Mouse (Mus musculus) urinary bladder, adult 18-20 months (tissue): ENCODE results near the gene Supt7l.

Source experiments
- DNase-seq, 2 experiments: peaks; one replicate each; pipeline ENCODE4 v3.0.0; 2022; ENCODE audit warnings: low spot score in 2 of 2, mixed read lengths in 2 of 2

The Supt7l gene

DNA sequence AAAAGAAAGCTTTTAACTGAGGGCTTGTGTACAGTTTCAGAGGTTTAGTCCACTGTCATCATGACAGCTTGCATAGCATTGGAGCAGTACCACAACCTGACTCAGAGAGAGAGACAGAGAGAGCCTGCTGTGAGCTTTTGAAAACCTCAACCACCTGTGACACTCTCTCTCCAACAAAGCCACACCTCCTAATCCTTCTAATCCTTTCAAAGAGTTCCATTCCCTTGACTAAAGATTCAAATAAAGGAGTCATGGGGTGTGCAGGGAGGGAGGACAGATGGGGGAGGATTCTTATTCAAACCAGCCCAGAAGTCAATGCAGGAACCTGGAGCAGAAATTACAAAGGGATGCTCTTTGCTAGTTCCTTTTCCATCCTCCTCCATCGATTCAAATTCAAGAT is 35.6 kb downstream of the Supt7l start:
- no peak for DNase-seq

GRCm38 (mm10) chr5:31489116-31489769 is 38.4 kb downstream of the Supt7l start:
- no peak for DNase-seq

DNA sequence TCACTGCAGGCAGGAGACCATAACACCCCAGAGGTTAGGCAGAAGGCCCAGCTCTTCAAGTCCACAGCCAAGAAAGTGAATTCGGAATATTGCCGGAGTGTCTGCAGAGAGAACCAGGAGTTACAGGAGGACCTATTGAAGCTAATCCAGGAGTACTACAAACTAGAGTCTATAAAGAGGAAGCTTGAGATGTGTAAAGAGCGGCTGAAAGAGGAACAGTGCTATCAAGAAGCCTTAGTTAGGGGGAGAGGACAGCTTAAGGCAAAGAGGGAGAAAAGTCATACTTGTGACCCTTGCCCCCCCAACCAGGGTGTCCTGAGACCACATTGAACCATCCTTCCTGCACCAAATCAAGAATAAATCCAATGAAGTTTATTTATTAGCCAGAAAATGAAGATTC is 39.7 kb downstream of the Supt7l start:
- no peak for DNase-seq

- DNase-seq, result no peak
These were observed 42.2 kb downstream of the Supt7l start, which contains the start of gene 4930548H24Rik for GRCm38 (mm10) chr5:31485440-31485839. Gene 4930548H24Rik, plus strand, starts transcription at chr5:31485740.

DNA sequence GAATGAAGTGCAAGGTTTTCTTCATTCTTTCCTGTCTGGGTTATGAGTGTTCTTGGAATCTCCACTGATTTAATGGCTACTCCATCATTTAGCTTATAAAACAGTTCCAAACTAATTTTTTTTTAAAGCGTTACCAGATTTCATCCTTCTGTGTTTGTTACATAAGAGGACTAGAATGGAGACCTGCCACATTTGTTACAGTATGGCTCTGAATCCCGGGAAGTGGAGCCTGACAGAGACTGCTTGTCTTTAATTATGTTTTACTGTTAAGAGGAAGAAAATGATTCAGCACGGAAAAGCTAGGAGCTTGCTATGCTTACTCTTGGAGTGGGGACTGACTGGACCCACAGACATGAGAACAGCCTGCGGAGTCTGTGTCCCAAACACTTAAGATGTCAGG is 47.1 kb downstream of the Supt7l start:
- no peak for DNase-seq

GRCm38 (mm10) chr5:31470334-31470733 is 57.3 kb downstream of the Supt7l start:
- DNase-seq, result peak in 1 of 2 experiments; percentile 20

GRCm38 (mm10) chr5:31469711-31470110 is 57.9 kb downstream of the Supt7l start:
- no peak for DNase-seq

DNA sequence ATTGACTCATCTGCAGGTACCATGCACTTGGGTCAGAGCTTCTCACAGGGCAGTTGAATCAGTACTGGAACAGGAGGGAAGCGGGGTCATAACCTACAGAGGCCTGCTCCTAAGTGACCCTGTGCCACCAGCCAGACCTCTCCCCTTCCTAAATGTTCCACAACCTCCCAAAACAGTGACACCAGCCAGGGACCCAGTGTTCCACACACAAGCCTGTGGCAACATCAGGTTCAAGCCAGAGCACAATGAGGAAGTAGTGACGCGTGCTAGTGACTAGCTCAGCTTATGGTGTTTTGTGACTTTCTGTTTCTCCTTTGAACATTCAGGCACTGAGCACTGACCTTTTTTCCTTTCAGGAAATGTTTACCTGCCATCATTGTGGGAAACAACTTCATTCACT is 59.8 kb downstream of the Supt7l start:
- no peak for DNase-seq
